Mouse (Mus musculus) forebrain, embryonic 14.5 days (tissue): ENCODE results near the gene Clspn. TPM values are rescaled to one million over a fixed set of nuclear protein-coding genes. Genes with fewer than 3 reads are reported as not detected.
A peak's percentile ranks its signal among the peaks of the same experiment; 100 is the strongest.

Experiments used
- ATAC-seq: fragments of 200-750 bp; cut with Nextera tagmentation; 2 replicates; pipeline ENCODE4 v1.8.0; 2017; ENCODE audit warnings: mild to moderate bottlenecking, moderate library complexity
- DNase-seq: peaks from one replicate; pipeline ENCODE4 v3.0.0-alpha.2; 2015; ENCODE audit warnings: low spot score
- H3K27ac ChIP-seq: fragments of 300-500 bp; sonication (generic); 2 replicates; pipeline ENCODE4 v1.5.1; 2014; ENCODE audit warnings: low read depth, mild to moderate bottlenecking, control low read depth, low read length, moderate library complexity
- H3K27me3 ChIP-seq: fragments of 300-500 bp; sonication (generic); replicated peaks from 2 replicates; pipeline ENCODE4 v1.6.1; 2014; ENCODE audit warnings: low read length, control low read depth, mixed read lengths; ENCODE audit not compliant: control insufficient read depth, insufficient read depth
- H3K36me3 ChIP-seq: fragments of 300-500 bp; sonication (generic); 2 replicates; pipeline ENCODE4 v1.6.1; 2014; ENCODE audit warnings: low read length, control low read depth; ENCODE audit not compliant: control insufficient read depth, insufficient read depth
- H3K4me1 ChIP-seq: fragments of 300-500 bp; sonication (generic); 2 replicates; pipeline ENCODE4 v1.6.1; 2014; ENCODE audit warnings: antibody characterized with exemption, low read length, control low read depth; ENCODE audit not compliant: control insufficient read depth, insufficient read depth
- H3K4me2 ChIP-seq: fragments of 300-500 bp; sonication (generic); 2 replicates; pipeline ENCODE4 v1.6.1; 2014; ENCODE audit warnings: mild to moderate bottlenecking, control low read depth, low read length
- H3K4me3 ChIP-seq: fragments of 300-500 bp; sonication (generic); 2 replicates; pipeline ENCODE4 v1.5.1; 2014; ENCODE audit warnings: low read depth, low read length, control low read depth
- H3K9ac ChIP-seq: fragments of 300-500 bp; sonication (generic); 2 replicates; pipeline ENCODE4 v1.6.1; 2014; ENCODE audit warnings: mild to moderate bottlenecking, low read length, control low read depth, moderate library complexity
- H3K9me3 ChIP-seq: fragments of 300-500 bp; sonication (generic); replicated peaks from 2 replicates; pipeline ENCODE4 v1.6.1; 2016; ENCODE audit warnings: low read length, control low read depth, mixed read lengths; ENCODE audit not compliant: control insufficient read depth
- WGBS: fragments of 180-500 bp; shearing (Covaris S2); extraction: QIAGEN DNeasy Blood & Tissue Kit; methylation state at CpG from one replicate; pipeline ENCODE4 v1.1.7; 2014; 5-methylcytosine and 5-hydroxymethylcytosine counted together
- polyA plus RNA-seq: library from polyadenylated mRNA; unstranded; fragments of >200 nt; fragmentation: Nextera tagmentation; extraction: Ambion mirVana; gene quantifications from 2 replicates; pipeline ENCODE4 v1.2.1, GENCODE M21; 2014

Gene Clspn
- polyA plus RNA-seq, 1 experiment from 2014 or later = 20.1 TPM

- H3K9me3 ChIP-seq = no peaks in the 10 kb centered on the region
- ATAC-seq (peak; percentile 86), DNase-seq (peak; percentile 57)
- no peaks in the 10 kb centered on the region for H3K4me1 ChIP-seq
- H3K27ac ChIP-seq = no peak within 1 kb of the TSS; the same call in 1 of the 2 replicates
- peak within 1 kb of the TSS; percentile 51 for H3K4me3 ChIP-seq
- peak within 1 kb of the TSS; percentile 90 for H3K4me2 ChIP-seq
- peaks cover 9% of the 10 kb centered on the region; the same call in 1 of the 2 replicates for H3K27me3 ChIP-seq
- H3K9ac ChIP-seq = peak within 1 kb of the TSS; percentile 80
- H3K36me3 ChIP-seq = no peaks in the 10 kb centered on the region
- 2% methylated on average over 46 of the region's 48 CpGs for WGBS
These were observed 53.0 kb downstream of the Clspn start, which contains the start of gene 5730409E04Rik for GRCm38 (mm10) chr4:126609606-126610181. Gene 5730409E04Rik (plus strand): TSS chr4:126609818.

- no peaks in the 10 kb centered on the region for H3K27me3 ChIP-seq
- DNase-seq (no peak), ATAC-seq (no peak)
- no peaks in the 10 kb centered on the region for H3K4me1 ChIP-seq
- H3K4me2 ChIP-seq = no peak overlapping the region
- H3K36me3 ChIP-seq = no peaks in the 10 kb centered on the region
- no peaks in the 10 kb centered on the region for H3K9me3 ChIP-seq
- no peak overlapping the region for H3K4me3 ChIP-seq
- WGBS = 93% methylated on average over 17 of the region's 17 CpGs
- no peak overlapping the region for H3K27ac ChIP-seq
- no peak overlapping the region for H3K9ac ChIP-seq
These were observed 55.3 kb downstream of the Clspn start for GRCm38 (mm10) chr4:126611991-126612390.

- H3K27me3 ChIP-seq = no peaks in the 10 kb centered on the region
- ATAC-seq (no peak), DNase-seq (no peak)
- no peaks in the 10 kb centered on the region; the same call in 1 of the 2 replicates for H3K9me3 ChIP-seq
- H3K4me1 ChIP-seq = no peaks in the 10 kb centered on the region
- no peak overlapping the region for H3K4me2 ChIP-seq
- 83% methylated on average over 4 of the region's 4 CpGs for WGBS
- no peak overlapping the region for H3K4me3 ChIP-seq
- no peak overlapping the region for H3K9ac ChIP-seq
- no peaks in the 10 kb centered on the region for H3K36me3 ChIP-seq
- H3K27ac ChIP-seq = no peak overlapping the region
These were observed 59.6 kb downstream of the Clspn start for GRCm38 (mm10) chr4:126616312-126616711.

DNA sequence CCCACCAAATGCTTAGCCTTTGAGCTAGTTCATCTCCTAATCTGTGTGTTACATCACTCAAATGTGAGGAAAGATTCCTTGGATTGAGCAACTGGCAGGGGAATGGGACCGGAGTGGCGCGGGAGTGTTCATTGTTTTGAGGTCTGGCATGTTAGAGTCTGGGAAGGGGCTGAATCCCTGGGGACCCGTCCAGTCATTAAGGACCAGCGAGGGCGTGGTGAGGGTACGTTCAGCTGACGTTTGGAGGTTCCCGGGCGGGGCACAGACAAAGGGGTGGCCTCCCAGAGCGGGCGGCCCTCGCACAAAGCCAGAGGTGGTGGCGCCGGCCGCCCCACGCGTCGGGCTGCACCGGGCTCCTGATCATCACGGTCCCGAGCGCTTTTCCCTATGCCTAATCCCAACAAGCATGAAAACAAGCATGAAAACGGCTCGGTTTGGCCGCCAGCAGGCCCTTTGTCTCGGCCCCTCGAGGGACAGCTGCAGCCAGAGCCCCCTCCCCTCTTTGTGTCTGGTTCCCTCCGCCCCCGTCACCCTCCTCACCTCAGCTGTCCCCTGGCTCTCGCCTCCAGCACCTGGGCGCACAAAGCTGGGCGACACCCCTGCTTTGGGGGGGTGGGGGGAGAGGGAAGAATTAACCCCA, 63.1 kb downstream of the Clspn start:
- no peaks in the 10 kb centered on the region for H3K4me1 ChIP-seq
- H3K4me3 ChIP-seq = peak overlapping the region; percentile 20
- peak overlapping the region; percentile 43 for H3K4me2 ChIP-seq
- H3K27me3 ChIP-seq = no peaks in the 10 kb centered on the region
- peak overlapping the region; percentile 27; the same call in 1 of the 2 replicates for H3K27ac ChIP-seq
- no peaks in the 10 kb centered on the region for H3K36me3 ChIP-seq
- H3K9ac ChIP-seq = peak overlapping the region; percentile 56
- no peaks in the 10 kb centered on the region; the same call in 1 of the 2 replicates for H3K9me3 ChIP-seq
- under 1% methylated on average over 33 of the region's 33 CpGs for WGBS
- ATAC-seq (peak; percentile 82), DNase-seq (peak; percentile 62)

- H3K9ac ChIP-seq = peak overlapping the region; percentile 56
- H3K4me1 ChIP-seq = no peaks in the 10 kb centered on the region
- H3K4me2 ChIP-seq = peak overlapping the region; percentile 43
- H3K4me3 ChIP-seq = peak overlapping the region; percentile 20
- H3K27me3 ChIP-seq = no peaks in the 10 kb centered on the region
- DNase-seq (peak; percentile 13), ATAC-seq (peak; percentile 23; the same call in 1 of the 2 replicates)
- H3K27ac ChIP-seq = peak overlapping the region; percentile 27; the same call in 1 of the 2 replicates
- 19% methylated on average over 13 of the region's 13 CpGs for WGBS
- no peaks in the 10 kb centered on the region; the same call in 1 of the 2 replicates for H3K9me3 ChIP-seq
- no peaks in the 10 kb centered on the region for H3K36me3 ChIP-seq
These were observed 63.7 kb downstream of the Clspn start for GRCm38 (mm10) chr4:126620349-126620874.

DNA sequence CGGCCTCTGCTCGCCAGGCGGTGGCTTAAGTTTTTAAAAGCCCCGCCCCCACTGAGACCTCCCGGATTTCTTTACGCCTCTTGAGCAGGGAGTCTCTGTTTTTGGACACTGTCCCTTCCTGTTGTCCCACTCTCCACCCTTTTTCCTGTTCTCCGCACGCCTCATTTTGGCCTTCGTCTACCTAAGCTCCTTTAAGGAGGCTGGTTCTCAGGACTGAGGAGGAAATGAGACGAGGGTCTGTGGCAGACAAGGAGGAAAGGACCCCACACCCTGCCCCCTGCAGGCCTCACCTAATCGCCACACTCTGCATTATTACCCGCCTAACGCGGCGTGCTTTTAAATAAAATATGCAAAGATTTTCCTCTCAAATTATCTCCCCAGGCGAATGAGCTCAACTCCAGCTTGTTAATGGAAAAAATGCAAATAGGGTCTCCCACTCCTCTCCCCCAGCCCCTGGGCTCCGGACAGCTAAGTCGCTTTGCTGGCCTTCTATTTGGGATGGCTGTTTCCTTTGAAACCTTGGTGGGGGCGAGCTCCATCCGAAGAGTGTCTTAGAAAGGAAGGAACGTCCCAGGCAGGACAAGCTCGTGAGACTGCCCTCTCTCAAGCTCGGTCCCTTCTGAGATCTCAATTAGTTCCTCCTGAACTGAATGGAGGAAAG, 70.4 kb downstream of the Clspn start:
- H3K9me3 ChIP-seq = no peaks in the 10 kb centered on the region
- peak overlapping the region; percentile 49; the same call in 1 of the 2 replicates for H3K27ac ChIP-seq
- WGBS = under 1% methylated on average over 23 of the region's 23 CpGs
- peak overlapping the region; percentile 13; the same call in 1 of the 2 replicates for H3K9ac ChIP-seq
- H3K36me3 ChIP-seq = no peaks in the 10 kb centered on the region
- peak overlapping the region; percentile 38 for H3K4me2 ChIP-seq
- H3K4me1 ChIP-seq = peaks cover 7% of the 10 kb centered on the region; the same call in 1 of the 2 replicates
- ATAC-seq (peak; percentile 61), DNase-seq (peak; percentile 46)
- no peaks in the 10 kb centered on the region for H3K27me3 ChIP-seq
- no peak overlapping the region for H3K4me3 ChIP-seq

GRCm38 (mm10) chr4:126631922-126632321, 75.2 kb downstream of the Clspn start:
- no peak overlapping the region for H3K27ac ChIP-seq
- peaks cover 6% of the 10 kb centered on the region for H3K4me1 ChIP-seq
- DNase-seq = peak; percentile 25
- H3K36me3 ChIP-seq = no peaks in the 10 kb centered on the region
- no peaks in the 10 kb centered on the region for H3K9me3 ChIP-seq
- WGBS = 47% methylated on average over 2 of the region's 2 CpGs
- no peak overlapping the region for H3K4me3 ChIP-seq
- H3K27me3 ChIP-seq = no peaks in the 10 kb centered on the region
- no peak for ATAC-seq
- H3K9ac ChIP-seq = no peak overlapping the region
- no peak overlapping the region for H3K4me2 ChIP-seq

DNA sequence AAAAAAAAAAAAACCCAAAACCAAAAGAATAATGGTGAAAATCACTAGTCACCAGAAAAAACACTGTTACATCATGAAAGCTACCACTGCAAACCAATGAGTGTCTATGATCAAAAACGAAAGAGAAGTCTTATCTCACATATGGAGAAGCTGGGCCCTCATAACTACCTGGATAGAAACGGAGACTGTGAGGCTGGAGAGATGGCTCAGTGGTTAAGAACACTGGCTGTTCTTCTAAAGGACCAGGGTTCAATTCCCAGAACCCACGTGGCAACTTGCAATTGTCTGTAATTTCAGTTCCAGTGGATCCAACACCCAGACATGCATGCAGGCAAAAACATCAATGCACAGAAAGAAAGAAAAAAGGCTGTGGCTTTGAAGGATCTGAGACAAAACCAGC, 75.9 kb downstream of the Clspn start:
- H3K4me2 ChIP-seq = no peak overlapping the region
- no peak for ATAC-seq
- H3K9ac ChIP-seq = no peak overlapping the region
- no peaks in the 10 kb centered on the region; the same call in 1 of the 2 replicates for H3K4me1 ChIP-seq
- H3K4me3 ChIP-seq = no peak overlapping the region
- H3K36me3 ChIP-seq = no peaks in the 10 kb centered on the region
- DNase-seq = no peak
- no peak overlapping the region for H3K27ac ChIP-seq
- WGBS = 72% methylated on average over 3 of the region's 3 CpGs
- no peaks in the 10 kb centered on the region for H3K9me3 ChIP-seq
- no peaks in the 10 kb centered on the region for H3K27me3 ChIP-seq
